In genomic region chr1:187303221-187303620, GRCm38 (mm10) we compare ENCODE assay signal across 20 mouse cellular contexts.
A peak's percentile ranks its signal among the peaks of the same experiment; 100 is the strongest.
DNase-seq lines count a peak whose midpoint lies in the region; ATAC-seq lines count a peak whose summit lies in the region.
"Had no signal": no experiment of that assay in that cellular context is flagged by ENCODE, and none has a peak within 500 bp of the region (broad histone marks: within the 10 kb centered on the region; RNA-seq: fewer than 3 reads in every experiment).

No protein-coding gene starts in this region.

- intact Hi-C loops in heart, postnatal 10 days (cut with DNase I), result no loop called here

- H3K36me3 ChIP-seq in embryonic facial prominence, embryonic 14.5 days (ENCODE audit: control insufficient read depth, insufficient read depth, low read length), result no peaks in the 10 kb centered on the region; the same call in 1 of the 2 replicates
- H3K36me3 ChIP-seq in embryonic facial prominence, embryonic 10.5 days (replicated peaks), result peaks cover 17% of the 10 kb centered on the region
- H3K36me3 ChIP-seq in midbrain, embryonic 14.5 days (ENCODE audit: control insufficient read depth, insufficient read depth, low read length), result no peaks in the 10 kb centered on the region
- no peaks in the 10 kb centered on the region for H3K36me3 ChIP-seq in midbrain, embryonic 15.5 days (replicated peaks)
- H3K36me3 ChIP-seq: neural tube, embryonic 13.5 days had no signal

- ATAC-seq in embryonic facial prominence, embryonic 14.5 days (ENCODE audit: low read depth), result 0 out of 2 replicates have a peak, but pooled peaks have one; percentile 33
- ATAC-seq in midbrain, embryonic 14.5 days (ENCODE audit: low FRiP score, low TSS enrichment), result no peak; the same call in 1 of the 2 replicates
- ATAC-seq in midbrain, embryonic 15.5 days (replicated peaks), result no peak
- ATAC-seq: inflammation-experienced regulatory T-cells, adult 6 months; liver, postnatal 0 days had no signal

- no peak overlapping the region for H3K9ac ChIP-seq in embryonic facial prominence, embryonic 14.5 days (ENCODE audit: low read depth, low read length)
- H3K9ac ChIP-seq in midbrain, embryonic 14.5 days (replicated peaks; ENCODE audit: low read length), result no peak overlapping the region
- no peak overlapping the region for H3K9ac ChIP-seq in midbrain, embryonic 15.5 days
- H3K9ac ChIP-seq: liver, postnatal 0 days; neural tube, embryonic 13.5 days had no signal

- no peaks in the 10 kb centered on the region for H3K9me3 ChIP-seq in embryonic facial prominence, embryonic 14.5 days (ENCODE audit: control insufficient read depth, low read length)
- no peaks in the 10 kb centered on the region for H3K9me3 ChIP-seq in embryonic facial prominence, embryonic 10.5 days
- no peaks in the 10 kb centered on the region for H3K9me3 ChIP-seq in midbrain, embryonic 14.5 days (ENCODE audit: control insufficient read depth, low read length)
- no peaks in the 10 kb centered on the region for H3K9me3 ChIP-seq in midbrain, embryonic 15.5 days
- H3K9me3 ChIP-seq: limb, embryonic 10.5 days; megakaryocyte, embryonic 14.5 days; neural tube, embryonic 13.5 days had no signal

- no peaks in the 10 kb centered on the region for H3K27me3 ChIP-seq in embryonic facial prominence, embryonic 14.5 days (replicated peaks; ENCODE audit: control insufficient read depth, insufficient read depth, low read length)
- no peaks in the 10 kb centered on the region for H3K27me3 ChIP-seq in embryonic facial prominence, embryonic 10.5 days (replicated peaks; ENCODE audit: low read depth, poor library complexity, severe bottlenecking)
- no peaks in the 10 kb centered on the region for H3K27me3 ChIP-seq in midbrain, embryonic 14.5 days (ENCODE audit: control insufficient read depth, insufficient read depth, low read length)
- no peaks in the 10 kb centered on the region for H3K27me3 ChIP-seq in midbrain, embryonic 15.5 days (replicated peaks)
- H3K27me3 ChIP-seq: CH12.LX; megakaryocyte, embryonic 14.5 days; neural tube, embryonic 13.5 days had no signal

- H3K4me3 ChIP-seq in embryonic facial prominence, embryonic 14.5 days (ENCODE audit: low read depth, low read length), result no peak overlapping the region
- no peak overlapping the region for H3K4me3 ChIP-seq in embryonic facial prominence, embryonic 10.5 days
- H3K4me3 ChIP-seq in midbrain, embryonic 14.5 days (replicated peaks; ENCODE audit: low read depth, low read length), result no peak overlapping the region
- no peak overlapping the region for H3K4me3 ChIP-seq in midbrain, embryonic 15.5 days
- H3K4me3 ChIP-seq: limb, embryonic 10.5 days; megakaryocyte, embryonic 14.5 days; neural tube, embryonic 13.5 days had no signal

- H3K4me1 ChIP-seq in embryonic facial prominence, embryonic 14.5 days (ENCODE audit: control insufficient read depth, insufficient read depth, low read length), result peaks cover 14% of the 10 kb centered on the region
- peaks cover 10% of the 10 kb centered on the region for H3K4me1 ChIP-seq in embryonic facial prominence, embryonic 10.5 days
- peaks cover 8% of the 10 kb centered on the region; the same call in 1 of the 2 replicates for H3K4me1 ChIP-seq in midbrain, embryonic 14.5 days (ENCODE audit: control insufficient read depth, insufficient read depth, low read length)
- peaks cover 9% of the 10 kb centered on the region for H3K4me1 ChIP-seq in midbrain, embryonic 15.5 days
- H3K4me1 ChIP-seq: megakaryocyte, embryonic 14.5 days had no signal

- 79% methylated on average over 10 of the region's 10 CpGs for WGBS in embryonic facial prominence, embryonic 14.5 days
- WGBS in embryonic facial prominence, embryonic 10.5 days, result 96% methylated on average over 10 of the region's 10 CpGs
- 68% methylated on average over 10 of the region's 10 CpGs for WGBS in midbrain, embryonic 14.5 days
- 67% methylated on average over 10 of the region's 10 CpGs for WGBS in midbrain, embryonic 15.5 days

- DNase-seq in embryonic facial prominence, embryonic 14.5 days (ENCODE audit: low spot score), result peak; percentile 18
- no peak for DNase-seq in embryonic facial prominence, embryonic 10.5 days (ENCODE audit: low spot score)
- DNase-seq in heart, postnatal 10 days, result peak; percentile 33
- no peak for DNase-seq in heart, adult 11 months
- peak; percentile 45 for DNase-seq in midbrain, embryonic 14.5 days
- DNase-seq in right cerebral cortex, postnatal 25 days, result no peak
- DNase-seq: adrenal gland, postnatal 36 days; cerebellum, adult 9-11 months; kidney, adult 8-10 months; kidney, postnatal 25 days; liver, postnatal 0 days; lung, postnatal 14 days; spleen, adult 18-20 months; thymus, postnatal 4 days had no signal

- no peak overlapping the region for H3K27ac ChIP-seq in embryonic facial prominence, embryonic 14.5 days (replicated peaks; ENCODE audit: low read depth, low read length)
- H3K27ac ChIP-seq in embryonic facial prominence, embryonic 10.5 days (replicated peaks), result no peak overlapping the region
- no peak overlapping the region for H3K27ac ChIP-seq in midbrain, embryonic 14.5 days (replicated peaks; ENCODE audit: low read depth, low read length)
- H3K27ac ChIP-seq in midbrain, embryonic 15.5 days, result no peak overlapping the region
- H3K27ac ChIP-seq: limb, embryonic 10.5 days; neural tube, embryonic 13.5 days had no signal

- H3K4me2 ChIP-seq in embryonic facial prominence, embryonic 14.5 days (ENCODE audit: low read depth, low read length), result no peak overlapping the region
- H3K4me2 ChIP-seq in midbrain, embryonic 14.5 days (ENCODE audit: low read length), result no peak overlapping the region
- H3K4me2 ChIP-seq in midbrain, embryonic 15.5 days, result no peak overlapping the region
- H3K4me2 ChIP-seq: neural tube, embryonic 13.5 days had no signal

Comparison
In these comparisons a context has a peak if more than half of its experiments do, and no peak if none do; other contexts are left out.
1. DNase-seq: peak in embryonic facial prominence, embryonic 14.5 days (single experiment), heart, postnatal 10 days (2 of 2) and midbrain, embryonic 14.5 days (single experiment); none in embryonic facial prominence, embryonic 10.5 days (single experiment), heart, adult 11 months (single experiment) and right cerebral cortex, postnatal 25 days (single experiment).